Comparison of ENCODE assay signal across 31 mouse cellular contexts in the genomic region with DNA sequence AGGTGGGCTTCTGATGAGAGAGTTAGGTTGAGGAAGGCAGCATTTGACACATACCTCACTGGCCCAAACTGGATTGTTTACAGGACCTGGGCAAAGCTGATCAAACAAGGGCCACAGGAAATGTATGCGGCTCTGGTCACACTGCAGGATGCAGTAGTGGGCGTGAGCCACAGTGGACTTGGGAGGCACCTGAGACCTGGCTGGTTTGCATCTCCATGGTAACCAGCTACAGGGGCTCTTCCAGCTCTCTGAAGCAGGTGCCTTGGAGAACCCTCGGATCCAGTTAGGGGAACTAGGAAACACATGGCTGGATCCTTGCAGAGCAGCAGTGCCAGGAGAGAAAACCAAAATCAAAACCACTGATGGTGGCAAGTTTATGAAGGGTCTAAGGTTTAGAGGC. TPM values are rescaled to one million over a fixed set of nuclear protein-coding genes. Genes with fewer than 3 reads are reported as not detected.
"Had no signal": no experiment of that assay in that cellular context is flagged by ENCODE, and none has a peak within 500 bp of the region (broad histone marks: within the 10 kb centered on the region; RNA-seq: fewer than 3 reads in every experiment).

No protein-coding gene starts in this region.

RNA-seq across cellular contexts. Expression of a gene that starts 8.2 kb away (rescaled TPM):
- total RNA-seq: gastrocnemius, adult 2 months; gastrocnemius, postnatal 25 days; gastrocnemius, postnatal 4 days; granulocyte monocyte progenitor cell, adult 5-6 weeks; heart, adult 2 months; heart, postnatal 14 days; heart, postnatal 36 days; hematopoietic stem cell, adult 5-6 weeks; hindbrain, postnatal 0 days; layer of hippocampus, adult 18-20 months; layer of hippocampus, adult 8-10 months; layer of hippocampus, postnatal 14 days; left cerebral cortex, adult 18-20 months; left cerebral cortex, adult 8-10 months; left cerebral cortex, postnatal 10 days; left cerebral cortex, postnatal 25 days; left cerebral cortex, postnatal 4 days had no signal
- polyA plus RNA-seq: forebrain, embryonic 16.5 days; frontal cortex, adult 2 months; heart, adult 2 months; heart, embryonic 11.5 days; heart, embryonic 13.5 days; heart, embryonic 15.5 days; heart, postnatal 0 days; hindbrain, embryonic 11.5 days; hindbrain, embryonic 13.5 days; hindbrain, embryonic 15.5 days; hindbrain, postnatal 0 days; intestine, embryonic 14.5 days; kidney, embryonic 14.5 days; kidney, embryonic 16.5 days; limb, embryonic 11.5 days; limb, embryonic 13.5 days had no signal

RNA-seq across cellular contexts. Expression of a gene that starts 23.6 kb away (rescaled TPM):
- total RNA-seq: granulocyte monocyte progenitor cell, adult 5-6 weeks; hematopoietic stem cell, adult 5-6 weeks; hindbrain, postnatal 0 days; left cerebral cortex, postnatal 10 days; left cerebral cortex, postnatal 4 days had no signal
- polyA plus RNA-seq: heart, adult 2 months; heart, embryonic 11.5 days; heart, embryonic 13.5 days; heart, embryonic 15.5 days; heart, postnatal 0 days; hindbrain, embryonic 11.5 days; hindbrain, embryonic 13.5 days; hindbrain, embryonic 15.5 days; hindbrain, postnatal 0 days; intestine, embryonic 14.5 days; kidney, embryonic 14.5 days; kidney, embryonic 16.5 days; limb, embryonic 11.5 days; limb, embryonic 13.5 days had no signal
